Mouse (Mus musculus): ENCODE results near the gene Mxra8. TPM values are rescaled to one million over a fixed set of nuclear protein-coding genes. Genes with fewer than 3 reads are reported as not detected.

The Mxra8 gene
- total RNA-seq, 2 experiments from 2014 or later: 56.6 to 59.6 TPM

DNA sequence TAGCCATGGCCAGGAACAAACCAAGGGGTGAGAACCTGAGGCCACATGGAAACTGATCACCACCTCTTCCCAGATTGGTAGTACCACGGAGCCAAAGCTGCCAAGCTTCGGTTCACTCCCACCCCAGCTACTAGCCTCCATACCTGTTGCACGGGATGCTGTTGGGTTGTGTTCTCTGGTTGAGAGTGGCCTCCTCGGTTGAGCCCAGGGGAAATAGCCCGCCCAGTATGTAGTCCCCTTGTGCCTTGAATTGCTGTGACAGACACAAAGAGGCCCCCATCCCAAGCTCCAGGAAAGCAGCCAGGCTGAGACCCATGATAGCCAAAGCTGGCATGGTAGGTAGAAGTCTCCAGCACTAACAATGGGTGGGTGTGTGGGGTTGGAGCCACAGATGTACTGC is 23.5 kb downstream of the Mxra8 start, which contains the start of gene Tas1r3:
Gene Tas1r3, minus strand, starts transcription at position 362 of the 400 bp plus-strand sequence.
- no peak for DNase-seq

DNA sequence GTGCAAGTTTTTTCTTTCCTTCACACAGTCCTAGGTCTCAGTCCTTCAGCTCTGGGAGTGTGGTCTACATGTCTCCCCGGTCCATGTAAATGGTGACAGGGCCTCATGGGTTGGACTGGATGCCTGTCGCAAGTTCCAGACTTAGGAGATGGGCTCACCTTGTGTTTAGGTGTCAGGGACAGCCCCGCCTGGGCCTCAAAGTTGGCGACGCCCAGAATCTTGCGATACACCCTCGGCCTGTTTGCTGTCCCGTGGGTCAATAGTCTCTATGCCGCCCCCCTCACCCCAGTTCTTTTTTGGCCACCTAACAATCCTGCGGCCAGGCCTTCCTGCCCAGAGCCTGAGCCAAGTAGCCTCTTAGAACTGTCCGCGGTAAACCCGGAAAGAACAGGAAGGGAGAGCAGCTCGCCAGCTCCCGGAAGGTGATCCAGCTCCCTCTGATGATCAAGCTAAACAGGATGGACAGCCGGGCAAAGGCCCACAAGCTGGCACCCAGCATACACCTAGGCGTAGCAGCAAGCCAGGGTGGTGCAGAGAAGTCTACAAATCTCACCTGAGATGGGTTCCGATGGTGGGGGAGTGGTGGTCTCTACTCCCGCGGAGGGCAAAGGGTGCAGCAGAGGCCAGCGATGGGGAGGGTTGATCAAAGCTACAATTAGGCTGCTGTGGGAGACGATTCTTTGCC is 29.3 kb downstream of the Mxra8 start:
- DNase-seq: peak; percentile 40

DNA sequence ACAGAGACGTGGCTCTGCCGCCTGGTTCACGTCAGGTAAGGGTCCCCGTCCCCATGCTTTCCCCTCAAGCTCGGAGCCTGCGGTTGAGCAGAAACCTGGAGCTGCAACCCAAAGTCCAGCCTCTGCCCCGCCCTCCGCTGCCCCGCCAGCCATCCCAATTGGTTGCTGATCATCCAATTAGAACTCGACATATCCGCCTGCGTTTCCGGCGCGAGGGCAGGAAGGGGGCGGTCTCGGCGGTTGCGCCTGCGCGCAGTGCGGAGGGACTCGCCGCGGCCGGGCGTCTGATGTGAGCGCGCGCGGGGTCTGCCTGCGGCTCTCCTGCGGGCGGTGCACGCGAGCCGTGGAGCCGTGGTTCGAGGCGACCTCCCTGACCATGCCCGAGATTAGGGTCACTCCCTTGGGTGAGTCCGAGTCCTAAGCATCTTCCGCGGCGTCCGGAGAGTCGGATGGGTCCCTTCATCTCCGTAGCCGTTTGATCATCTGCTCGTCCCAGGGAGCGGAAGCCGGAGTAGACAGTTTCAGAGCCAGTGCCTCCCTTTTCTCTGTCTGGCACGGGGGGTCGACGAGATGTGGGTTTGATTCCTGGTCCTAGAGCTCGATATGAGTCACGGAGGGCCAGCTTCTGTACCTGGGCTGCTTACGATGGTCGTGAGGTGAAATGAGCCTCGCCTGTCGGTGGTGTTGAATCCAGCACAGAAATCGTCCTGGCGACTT is 30.0 kb downstream of the Mxra8 start, which contains the start of the genes Cptp and Ints11:
Gene Cptp, minus strand, starts transcription at position 124 of the 717 bp plus-strand sequence.
Gene Ints11, plus strand, starts transcription at position 230 of the 717 bp plus-strand sequence.
- DNase-seq: peak; percentile 98

DNA sequence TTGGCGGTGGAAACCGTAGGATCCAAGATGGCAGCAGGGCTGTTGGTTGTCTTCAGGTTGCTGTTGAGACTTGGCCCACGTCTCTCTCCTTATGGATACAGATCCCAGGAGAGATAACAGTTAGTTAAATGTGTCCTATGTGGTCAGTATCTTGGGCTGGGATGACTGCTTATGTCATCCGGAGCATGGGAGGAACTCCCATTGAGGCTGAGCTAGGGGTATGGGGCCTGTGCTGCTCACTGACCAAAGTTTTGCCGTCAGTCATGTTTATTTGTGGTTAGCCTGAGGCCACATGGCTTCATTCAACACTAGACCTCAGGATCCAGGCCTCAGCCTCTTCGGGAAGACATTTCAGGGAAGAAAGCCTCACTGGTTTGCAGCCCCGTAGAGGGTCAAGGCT is 31.9 kb downstream of the Mxra8 start:
- DNase-seq: no peak

DNA sequence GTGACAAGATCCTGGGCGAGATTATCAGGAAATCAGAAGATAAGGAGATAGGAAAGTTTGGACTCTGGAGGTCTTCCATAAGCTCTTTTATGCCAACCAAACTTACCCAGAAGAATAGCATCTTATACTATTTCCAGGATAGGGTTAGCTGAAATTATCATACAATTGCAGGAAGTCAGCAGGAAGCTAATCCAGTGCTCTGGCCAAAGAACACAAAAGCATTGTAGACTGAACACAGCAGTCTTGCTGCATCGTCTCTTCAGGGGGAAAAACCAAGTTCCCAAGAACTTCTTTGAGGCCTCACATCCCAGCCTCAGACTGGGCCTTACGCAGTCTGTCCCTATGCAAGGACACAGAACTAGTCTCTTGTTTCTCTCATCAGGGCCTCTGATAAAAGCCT is 44.1 kb downstream of the Mxra8 start:
- no peak for DNase-seq

DNA sequence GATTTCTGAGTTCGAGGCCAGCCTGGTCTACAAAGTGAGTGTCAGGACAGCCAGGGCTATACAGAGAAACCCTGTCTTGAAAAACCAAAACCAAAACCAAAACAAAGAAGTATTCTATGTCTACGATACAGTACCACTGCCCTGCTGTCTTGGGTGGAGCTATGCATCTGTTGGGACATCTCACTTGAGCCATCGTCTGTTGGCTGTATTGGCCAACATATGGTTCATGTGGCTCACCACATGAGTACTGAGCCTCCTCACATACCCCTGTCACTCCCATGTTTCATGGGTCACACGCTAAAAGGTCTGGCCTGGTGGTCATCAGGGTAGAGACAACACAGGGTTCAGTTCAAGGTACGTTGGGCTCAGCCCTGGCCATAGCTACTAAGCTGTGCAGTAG is 46.9 kb downstream of the Mxra8 start:
- no peak for DNase-seq

DNA sequence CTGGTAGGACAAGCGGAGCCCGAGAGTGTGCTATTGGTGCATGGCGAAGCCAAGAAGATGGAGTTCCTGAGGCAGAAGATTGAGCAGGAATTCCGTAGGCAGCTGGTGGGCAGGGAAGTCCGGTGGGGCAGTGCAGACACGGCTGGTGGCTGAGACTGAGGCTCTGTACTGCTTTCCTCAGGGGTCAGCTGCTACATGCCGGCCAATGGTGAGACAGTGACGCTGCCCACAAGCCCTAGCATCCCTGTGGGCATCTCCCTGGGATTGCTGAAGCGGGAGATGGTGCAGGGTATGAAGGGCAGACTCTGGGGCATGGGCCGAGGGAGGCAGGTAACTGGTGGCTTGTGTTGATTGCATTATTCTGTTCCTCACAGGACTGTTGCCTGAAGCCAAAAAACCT is 48.2 kb downstream of the Mxra8 start:
- DNase-seq: no peak

DNA sequence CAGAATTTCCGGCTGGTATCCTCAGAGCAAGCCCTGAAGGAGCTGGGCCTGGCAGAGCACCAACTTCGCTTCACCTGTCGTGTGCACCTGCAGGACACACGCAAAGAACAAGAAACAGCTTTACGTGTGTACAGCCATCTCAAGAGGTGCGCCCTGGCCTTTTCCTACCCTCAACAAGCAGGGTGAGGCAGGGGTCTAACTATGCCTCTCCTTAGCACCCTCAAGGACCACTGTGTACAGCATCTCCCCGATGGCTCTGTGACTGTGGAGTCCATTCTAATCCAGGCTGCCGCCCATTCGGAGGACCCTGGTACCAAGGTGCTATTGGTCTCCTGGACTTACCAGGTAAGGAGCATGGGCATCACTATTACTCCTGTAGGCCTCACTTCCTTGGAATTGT is 48.7 kb downstream of the Mxra8 start:
- no peak for DNase-seq

DNA sequence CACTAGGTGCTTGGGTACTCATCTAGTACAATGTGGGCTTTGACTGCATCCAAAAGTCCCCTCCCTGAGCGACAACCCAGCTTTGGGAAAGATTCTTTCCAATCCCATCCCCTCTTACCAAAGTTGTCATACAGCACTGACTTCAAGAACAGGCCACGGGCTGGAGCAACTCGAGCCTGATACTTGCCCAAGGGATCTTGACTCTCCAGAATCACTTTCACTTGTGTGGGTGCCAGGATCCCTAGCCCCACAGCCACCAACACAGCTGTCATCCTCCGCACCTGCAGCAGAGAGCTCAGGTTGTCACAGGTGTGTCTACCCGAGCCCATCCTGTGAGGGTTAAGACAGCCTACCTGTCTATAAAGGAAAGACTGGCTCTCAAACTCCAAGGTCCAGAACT is 49.8 kb downstream of the Mxra8 start:
- no peak for DNase-seq

DNA sequence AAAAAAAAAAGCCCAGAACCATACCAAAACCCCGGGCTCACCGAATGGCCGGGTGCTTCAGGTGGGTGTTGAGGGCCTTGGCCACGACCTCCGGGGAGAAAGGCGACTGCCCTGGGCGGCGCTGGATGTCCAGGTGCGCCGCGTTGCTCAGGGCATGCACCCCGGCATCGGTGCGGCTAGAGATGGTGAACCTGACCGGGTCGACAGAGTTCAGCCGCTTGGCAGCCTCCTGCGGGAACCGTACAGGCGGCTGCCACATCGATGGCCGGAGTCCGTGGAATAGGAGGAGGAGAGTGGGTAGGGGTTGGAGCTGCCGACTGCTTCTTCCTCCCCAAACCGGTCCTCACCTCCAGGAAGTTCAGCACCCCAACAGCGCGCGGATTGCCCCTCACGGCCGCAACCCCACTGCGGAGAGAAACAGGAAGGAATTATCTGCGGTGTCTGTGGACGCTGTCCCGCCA is 51.6 kb downstream of the Mxra8 start:
- peak; percentile 38 for DNase-seq

DNA sequence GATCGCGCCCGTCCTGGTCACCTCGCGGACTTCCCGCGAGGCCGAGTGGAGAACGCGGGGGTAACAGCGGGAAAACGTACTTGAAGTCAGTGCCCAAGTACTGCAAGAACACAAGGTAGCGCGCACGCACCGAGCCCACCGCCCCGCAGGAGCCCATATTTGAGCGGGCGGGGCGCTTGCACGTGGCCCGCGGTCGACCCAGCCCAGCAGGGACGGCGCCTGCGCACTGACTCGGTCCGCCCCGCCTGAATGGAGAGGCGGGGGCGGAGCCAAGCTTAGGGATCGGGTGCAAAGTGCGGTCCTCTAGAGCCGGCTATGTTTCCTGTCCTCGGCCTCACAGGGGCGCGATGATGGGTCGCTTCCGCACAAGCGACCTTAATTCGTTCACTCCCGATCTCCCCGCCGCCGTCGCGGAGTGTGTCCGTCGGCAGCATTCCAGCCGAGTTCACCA is 52.1 kb downstream of the Mxra8 start, which contains the start of the genes Pusl1 and Acap3:
Gene Pusl1, minus strand, starts transcription at position 231 of the 451 bp plus-strand sequence.
Gene Acap3, plus strand, starts transcription at position 272 of the 451 bp plus-strand sequence.
- peak; percentile 98 for DNase-seq

DNA sequence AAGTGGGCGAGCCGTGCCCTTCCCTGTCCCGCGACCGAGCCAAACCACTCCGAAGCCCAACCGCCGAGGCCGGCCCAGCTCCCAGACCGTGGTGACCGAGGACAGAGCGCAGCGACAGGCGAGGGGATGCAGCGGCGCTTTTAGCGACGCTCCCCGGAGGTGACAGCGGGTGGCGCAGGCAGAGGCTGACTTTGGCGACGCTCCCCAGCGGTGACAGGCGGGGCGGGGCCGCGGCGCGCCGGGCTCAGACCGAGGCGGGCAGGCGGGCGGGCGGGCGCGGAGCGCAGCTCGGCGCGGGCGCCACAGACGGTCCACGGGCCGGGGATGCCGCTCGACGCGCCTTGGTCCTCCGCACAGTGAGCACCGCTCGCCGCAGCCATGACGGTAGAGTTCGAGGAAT is 52.5 kb downstream of the Mxra8 start:
- peak; percentile 93 for DNase-seq

DNA sequence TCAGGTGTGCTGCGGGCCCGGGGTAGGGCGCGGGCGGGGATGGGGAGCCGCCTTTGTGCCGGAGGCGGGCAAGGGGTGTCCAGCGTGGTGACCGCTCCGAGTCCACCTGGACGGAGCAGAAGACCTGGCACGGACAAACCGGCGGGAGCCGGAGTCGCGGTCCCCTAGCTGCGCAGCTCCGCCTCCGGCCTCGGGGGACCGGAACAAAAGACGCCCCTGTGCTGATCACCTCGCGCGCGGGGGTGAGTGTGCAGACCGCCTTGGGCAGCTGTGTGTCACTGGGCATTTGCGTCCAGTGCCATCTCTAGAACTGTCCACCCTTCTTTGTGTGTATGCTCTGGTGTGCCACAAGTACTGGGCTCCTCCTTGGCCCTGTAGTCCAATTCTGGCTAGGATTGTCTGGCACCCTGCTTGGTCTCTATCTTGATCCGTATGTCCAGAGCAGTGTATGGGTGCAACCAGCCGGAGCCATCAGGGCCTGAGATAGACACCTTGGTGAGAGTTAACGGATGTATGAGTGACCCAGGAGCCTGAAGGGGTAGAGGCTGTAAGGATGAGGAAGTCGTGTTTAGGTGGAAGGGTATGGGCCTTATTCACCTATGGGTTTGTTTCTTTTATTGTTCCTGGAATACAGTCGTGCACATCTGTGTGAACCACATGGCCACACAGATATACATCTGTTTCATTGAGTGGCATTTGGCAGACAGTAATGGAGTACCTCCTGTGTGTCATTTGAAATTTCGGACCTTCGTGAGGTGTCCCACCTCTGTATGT is 53.1 kb downstream of the Mxra8 start:
- peak; percentile 62 for DNase-seq

DNA sequence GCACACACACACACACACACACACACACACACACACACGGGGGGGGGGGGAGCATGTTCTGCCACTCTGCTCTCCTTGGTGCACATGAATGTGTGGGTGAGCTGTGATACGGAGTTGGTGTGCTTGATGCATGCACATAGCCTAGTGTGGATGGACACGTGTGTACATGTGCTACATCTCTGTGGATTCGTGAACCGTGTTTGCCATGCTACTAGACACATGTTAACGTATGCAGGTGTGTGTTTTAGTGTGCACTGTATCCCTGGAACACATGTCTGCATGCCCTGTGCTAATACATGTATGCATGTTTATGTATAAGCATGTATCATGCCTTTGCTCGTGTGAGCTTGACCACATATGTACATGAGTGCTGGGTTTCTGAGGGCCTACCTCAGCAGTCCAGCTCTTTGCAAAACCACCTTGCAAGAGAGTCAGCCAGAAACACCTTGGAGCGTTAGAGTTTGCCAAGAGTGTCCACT is 53.8 kb downstream of the Mxra8 start:
- DNase-seq: no peak

Small RNA genes lying within 50 kb of the gene (microRNA-seq; reads per million reads assigned to microRNA genes)
- not detected for gene Gm27743

Other genes with a start within 250 kb of the Mxra8 start
- 10 to 100 TPM; 25.2 to 26.7 TPM for gene Slc35e2, start 238.3 kb upstream of the Mxra8 start, total RNA-seq (2021)
- 10 to 100 TPM; 34.6 to 38.3 TPM for gene Cdk11b, start 214.8 kb upstream of the Mxra8 start, total RNA-seq (2021)
- not detected for gene Gm10563, start 194.3 kb upstream of the Mxra8 start, total RNA-seq (2021)
- 10 to 100 TPM; 16.6 to 18.9 TPM for gene Mmp23, start 186.3 kb upstream of the Mxra8 start, total RNA-seq (2021)
- 10 to 100 TPM; 36.3 to 40.4 TPM for gene Mib2, start 170.5 kb upstream of the Mxra8 start, total RNA-seq (2021)
- gene Fndc10, start 145.3 kb upstream of the Mxra8 start, total RNA-seq (2021): 10 to 100 TPM; 36.3 to 49.0 TPM
- 10 to 100 TPM; 86.5 to 90.9 TPM for gene Ssu72, start 134.9 kb upstream of the Mxra8 start, total RNA-seq (2021)
- gene Tmem240, start 104.9 kb upstream of the Mxra8 start, total RNA-seq (2021): 1 to 10 TPM in 1 of 2 experiments, under 1 TPM in 1; 0.81 to 1.4 TPM
- gene Atad3a, start 78.6 kb upstream of the Mxra8 start, total RNA-seq (2021): 100 to 1,000 TPM; 118 to 141 TPM
- gene Vwa1, start 65.0 kb upstream of the Mxra8 start, total RNA-seq (2021): 1 to 10 TPM; 6.6 to 7.9 TPM
- gene Tmem88b, start 53.8 kb upstream of the Mxra8 start, total RNA-seq (2021): 1 to 10 TPM in 1 of 2 experiments, under 1 TPM in 1; 0.54 to 1.4 TPM
- not detected for gene Ankrd65, start 49.2 kb upstream of the Mxra8 start, total RNA-seq (2021)
- gene Mrpl20, start 36.8 kb upstream of the Mxra8 start, total RNA-seq (2021): 100 to 1,000 TPM; 149 to 168 TPM
- 100 to 1,000 TPM in 1 of 2 experiments, 10 to 100 TPM in 1; 82.7 to 124 TPM for gene Ccnl2, start 27.2 kb upstream of the Mxra8 start, total RNA-seq (2021)
- gene Aurkaip1, start 8.4 kb upstream of the Mxra8 start, total RNA-seq (2021): 100 to 1,000 TPM; 146 to 149 TPM
- gene Dvl1, start 7.7 kb downstream of the Mxra8 start, total RNA-seq (2021): 10 to 100 TPM; 58.2 to 59.0 TPM
- under 1 TPM; 0.36 to 0.45 TPM for gene Tas1r3, start 23.7 kb downstream of the Mxra8 start, total RNA-seq (2021)
- gene Cptp, start 29.8 kb downstream of the Mxra8 start, total RNA-seq (2021): 10 to 100 TPM; 17.6 to 18.4 TPM
- gene Ints11, start 29.9 kb downstream of the Mxra8 start, total RNA-seq (2021): 10 to 100 TPM; 29.0 to 29.3 TPM
- 10 to 100 TPM; 27.9 to 39.0 TPM for gene Pusl1, start 52.1 kb downstream of the Mxra8 start, total RNA-seq (2021)
- 10 to 100 TPM; 16.9 to 29.4 TPM for gene Acap3, start 52.1 kb downstream of the Mxra8 start, total RNA-seq (2021)
- gene Ube2j2, start 104.2 kb downstream of the Mxra8 start, total RNA-seq (2021): 10 to 100 TPM; 72.3 to 73.4 TPM
- gene C1qtnf12, start 122.6 kb downstream of the Mxra8 start, total RNA-seq (2021): 100 to 1,000 TPM; 117 to 132 TPM
- gene B3galt6, start 153.0 kb downstream of the Mxra8 start, total RNA-seq (2021): 1 to 10 TPM; 5.7 to 6.1 TPM
- 100 to 1,000 TPM; 184 to 191 TPM for gene Sdf4, start 153.2 kb downstream of the Mxra8 start, total RNA-seq (2021)
- 1 to 10 TPM; 1.9 TPM for gene Tnfrsf4, start 174.2 kb downstream of the Mxra8 start, total RNA-seq (2021)
- gene Tnfrsf18, start 186.5 kb downstream of the Mxra8 start, total RNA-seq (2021): under 1 TPM; 0.51 to 0.66 TPM
- under 1 TPM; 0.27 to 0.67 TPM for gene Ttll10, start 219.7 kb downstream of the Mxra8 start, total RNA-seq (2021)

Data from adrenal gland, postnatal 10 days (tissue).